Mouse (Mus musculus) left cerebral cortex, adult 8-10 months (tissue): Measurements from ENCODE around the gene Pip5k1c. TPM values are rescaled to one million over a fixed set of nuclear protein-coding genes. Genes with fewer than 3 reads are reported as not detected.

Experiments
- DNase-seq, 2 experiments: peaks; one replicate each; pipeline ENCODE4 v3.0.0; 2022; ENCODE audit warnings: low spot score in 2 of 2
- total RNA-seq, 4 experiments: library from RNA; stranded (reverse); gene quantifications; 2 replicates each; pipeline ENCODE4 v1.2.4; 2022

The Pip5k1c gene
- 100 to 1,000 TPM; 355 to 367 (median 361) TPM for total RNA-seq

DNA sequence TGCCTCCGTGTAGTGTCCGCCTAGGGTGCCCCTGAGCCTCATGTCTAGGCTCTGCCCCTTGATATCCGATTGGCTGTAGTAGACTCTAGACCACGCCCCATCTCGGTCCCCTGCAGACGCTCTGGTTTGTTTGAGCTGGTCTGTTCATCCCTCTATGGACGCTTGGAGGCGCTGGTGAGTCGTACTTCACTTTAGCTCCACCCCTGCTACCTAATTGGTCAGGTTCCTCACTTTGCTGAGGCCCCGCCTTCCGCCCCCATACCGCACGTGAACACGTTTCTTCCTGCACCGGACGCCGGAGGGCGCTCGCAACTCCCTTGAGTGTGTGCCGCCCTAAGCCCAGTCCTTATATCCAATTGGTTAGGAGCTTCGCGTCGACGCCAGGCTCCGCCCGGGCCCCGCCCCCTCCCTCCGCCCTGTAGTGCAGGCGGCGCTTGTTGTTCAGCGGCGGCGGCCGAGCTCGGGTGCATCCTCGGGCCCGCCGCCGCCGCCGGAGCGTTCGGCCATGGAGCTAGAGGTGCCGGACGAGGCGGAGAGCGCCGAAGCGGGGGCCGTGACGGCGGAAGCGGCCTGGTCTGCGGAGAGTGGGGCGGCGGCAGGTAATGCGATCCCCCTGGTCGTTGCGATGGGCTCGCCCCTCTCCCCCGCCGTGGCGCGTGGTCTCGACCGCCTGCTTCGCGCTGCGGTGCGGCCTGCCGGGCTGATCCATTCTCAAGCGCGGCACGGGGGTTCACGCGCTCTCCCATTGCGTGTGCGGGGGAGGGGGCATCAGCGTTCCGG is at the start of gene Pip5k1c:
Gene Pip5k1c, plus strand, starts transcription at position 410 of the 780 bp plus-strand sequence.
- DNase-seq: peak; percentile 98 to 100

DNA sequence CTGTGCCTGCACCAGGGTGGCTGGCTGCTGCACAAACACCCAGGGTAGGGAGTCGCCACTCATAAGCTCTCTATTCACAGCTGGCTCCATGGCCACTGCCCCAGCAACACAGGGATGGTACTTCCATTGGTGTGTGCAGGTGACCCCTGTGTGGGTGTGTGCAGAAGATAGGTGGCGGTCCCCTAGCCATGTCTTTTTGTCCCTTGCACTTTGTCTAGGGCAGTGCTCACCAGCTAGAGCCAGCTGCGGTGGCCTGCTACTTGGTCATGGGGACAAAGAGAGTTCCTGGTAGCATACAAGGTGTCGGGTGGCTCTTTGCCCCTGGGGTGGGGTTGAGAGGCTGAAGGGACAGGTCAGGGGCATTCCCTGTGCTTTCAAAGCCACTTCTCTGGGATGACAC is 48.6 kb upstream of the Pip5k1c start:
- no peak for DNase-seq

DNA sequence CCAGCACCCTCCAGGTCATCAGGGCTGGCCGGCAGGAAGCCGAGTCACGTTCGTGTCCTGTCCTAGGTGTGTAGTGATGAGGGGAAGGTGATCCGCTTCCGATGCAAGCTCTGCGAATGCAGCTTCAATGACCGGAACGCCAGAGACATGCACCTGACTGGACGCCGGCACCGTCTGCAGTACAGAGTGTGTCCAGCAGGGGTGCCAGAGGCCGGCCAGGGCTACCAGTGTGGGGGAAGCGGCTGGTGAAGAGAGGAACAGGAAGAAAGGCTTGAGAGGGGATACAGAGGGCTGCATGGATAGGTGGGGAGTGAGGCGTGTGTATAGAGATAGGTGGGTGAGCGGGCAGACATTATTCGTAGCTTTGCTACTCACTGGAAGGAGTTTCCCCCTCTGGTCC is 48.2 kb upstream of the Pip5k1c start:
- DNase-seq: no peak

GRCm38 (mm10) chr10:81245166-81245565 is 47.6 kb upstream of the Pip5k1c start:
- no peak for DNase-seq

- no peak for DNase-seq
These were observed 45.0 kb upstream of the Pip5k1c start for GRCm38 (mm10) chr10:81247804-81248203.

DNA sequence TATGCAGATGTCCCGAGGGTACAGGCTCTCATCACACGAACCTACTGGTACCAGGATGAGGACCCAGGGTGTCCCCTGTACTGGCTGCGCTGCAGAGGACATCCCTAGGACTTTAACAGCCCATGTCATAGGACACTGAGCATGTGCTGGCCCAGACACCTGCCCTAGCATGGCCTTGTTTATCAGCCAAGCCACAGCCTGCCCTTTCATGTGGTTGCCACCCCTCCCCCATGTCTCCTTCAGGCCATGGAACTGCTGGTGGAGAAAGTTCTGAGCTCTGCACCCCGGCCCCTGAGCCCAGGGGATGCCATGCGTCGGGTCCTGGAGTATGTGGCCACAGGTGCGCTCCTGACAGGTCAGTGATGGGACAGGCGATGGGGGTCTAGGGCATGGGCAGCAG is 43.3 kb upstream of the Pip5k1c start:
- DNase-seq: no peak

GRCm38 (mm10) chr10:81252424-81253419 is 40.0 kb upstream of the Pip5k1c start, which contains the start of gene Matk:
Matk (plus strand) TSS chr10:81252935.
- peak; percentile 82 to 91 for DNase-seq

DNA sequence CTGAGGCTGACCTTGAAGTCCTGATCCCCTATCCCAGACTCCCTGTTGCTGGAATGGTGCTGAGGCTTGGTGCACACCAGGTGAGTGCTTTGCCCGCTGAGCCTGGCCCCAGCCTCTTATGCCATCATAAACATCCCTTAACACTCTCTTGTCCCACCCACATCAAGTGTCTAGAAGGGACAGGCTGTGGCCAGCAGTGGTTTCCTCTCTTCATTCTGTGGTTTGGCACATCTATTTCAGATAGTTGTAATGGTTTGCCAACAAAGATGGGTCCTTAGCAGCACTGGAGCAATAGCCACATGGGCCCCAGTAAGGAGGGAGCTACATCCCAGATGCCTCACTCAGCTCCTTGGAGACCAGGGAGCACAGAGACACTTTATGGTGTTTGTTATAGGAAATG is 37.9 kb upstream of the Pip5k1c start:
- DNase-seq: no peak

DNA sequence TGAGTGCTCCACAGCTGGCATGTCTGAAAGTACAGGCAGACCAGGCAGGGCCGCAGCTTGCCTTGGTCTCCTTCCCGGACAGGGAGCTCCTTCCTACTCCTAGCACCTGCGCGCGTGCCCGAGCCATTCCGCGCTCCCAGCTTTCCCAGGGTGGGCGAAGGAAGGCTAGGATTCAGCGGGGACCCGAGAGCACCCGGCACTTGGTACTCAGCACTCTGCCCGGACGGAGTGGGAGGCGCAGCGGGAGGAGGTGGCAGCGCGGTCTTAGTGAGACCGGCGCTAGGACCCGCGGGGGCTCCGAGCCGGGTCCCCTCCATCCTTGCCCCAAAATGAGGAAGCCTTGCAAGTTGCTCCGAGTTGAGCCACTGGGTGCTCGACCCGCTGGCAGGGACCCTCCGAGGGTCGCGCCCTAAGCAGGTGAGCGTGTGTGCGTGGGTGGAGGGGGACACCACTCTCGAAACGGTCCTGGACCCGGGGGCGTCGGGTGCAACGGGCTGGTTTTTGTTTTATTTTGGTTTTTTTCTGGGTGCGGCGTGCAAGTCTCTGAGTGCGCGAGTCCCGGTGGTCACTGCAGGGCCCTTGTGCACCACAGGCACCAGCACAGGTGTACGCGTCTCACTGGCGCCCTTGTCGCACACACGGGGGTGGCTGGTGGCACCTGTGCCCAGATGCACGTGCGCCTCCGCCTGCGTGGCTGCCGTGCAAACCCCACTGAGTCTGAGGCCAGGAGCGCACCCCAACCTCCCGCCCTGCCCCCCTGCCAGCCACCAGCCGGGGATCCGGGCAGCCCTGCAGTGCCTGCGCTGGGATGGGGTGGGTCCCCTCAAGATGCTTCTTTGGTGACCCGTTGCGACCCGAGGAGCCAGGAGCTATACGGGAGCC is 35.4 kb upstream of the Pip5k1c start:
- DNase-seq: peak in 1 of 2 experiments; percentile 53

- DNase-seq: no peak
These were observed 33.4 kb upstream of the Pip5k1c start for GRCm38 (mm10) chr10:81259225-81259884.

DNA sequence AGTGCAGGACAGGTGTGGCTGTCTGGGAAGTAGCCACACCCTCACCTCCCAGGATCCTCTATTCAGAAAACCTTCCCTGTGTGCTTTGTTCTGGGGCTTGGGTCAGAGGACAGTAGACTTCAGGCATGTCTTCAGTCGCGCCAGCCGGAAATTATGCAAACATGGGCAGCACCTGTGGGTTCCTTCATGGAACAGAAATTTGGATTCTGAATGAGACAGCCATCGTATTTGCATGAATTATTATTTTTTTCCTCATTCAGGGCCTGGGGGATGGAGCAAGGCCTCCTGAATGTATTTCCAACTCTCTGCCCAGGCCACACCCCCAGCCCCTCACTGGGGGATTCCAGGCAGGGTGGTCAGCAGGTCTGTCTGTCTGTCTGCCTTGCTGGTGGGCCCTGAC is 31.7 kb upstream of the Pip5k1c start:
- DNase-seq: no peak

DNA sequence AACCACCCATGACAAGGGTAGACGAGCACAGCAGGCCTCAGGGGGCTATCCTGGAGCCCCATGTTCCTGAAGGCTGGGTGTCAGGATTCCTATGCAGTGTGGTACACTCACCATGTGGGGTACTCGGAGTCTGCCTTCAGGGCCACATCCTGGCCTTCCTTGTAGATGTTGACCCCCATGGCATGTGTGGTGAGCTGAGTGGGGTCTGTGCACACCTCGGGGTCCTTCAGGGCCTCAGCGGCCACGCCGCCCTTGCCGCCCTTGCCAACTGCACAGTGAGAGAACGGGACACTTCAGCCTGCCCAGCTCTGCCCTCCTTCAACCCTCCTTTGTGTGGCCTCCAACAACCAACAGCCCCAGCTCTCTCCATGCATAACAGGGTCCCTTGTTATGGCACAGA is 27.2 kb upstream of the Pip5k1c start:
- no peak for DNase-seq

GRCm38 (mm10) chr10:81266211-81267105 is 26.3 kb upstream of the Pip5k1c start, which contains the start of the genes Mrpl54 and Apba3:
Mrpl54 (minus strand) TSS chr10:81266934.
Apba3 (plus strand) TSS chr10:81266960.
- peak; percentile 93 to 96 for DNase-seq

GRCm38 (mm10) chr10:81268056-81268455 is 24.7 kb upstream of the Pip5k1c start:
- peak in 1 of 2 experiments; percentile 85 for DNase-seq

GRCm38 (mm10) chr10:81268643-81269412 is 23.9 kb upstream of the Pip5k1c start:
- no peak for DNase-seq

GRCm38 (mm10) chr10:81272356-81272755 is 20.4 kb upstream of the Pip5k1c start:
- no peak for DNase-seq

GRCm38 (mm10) chr10:81273842-81274241 is 18.9 kb upstream of the Pip5k1c start:
- DNase-seq: no peak

DNA sequence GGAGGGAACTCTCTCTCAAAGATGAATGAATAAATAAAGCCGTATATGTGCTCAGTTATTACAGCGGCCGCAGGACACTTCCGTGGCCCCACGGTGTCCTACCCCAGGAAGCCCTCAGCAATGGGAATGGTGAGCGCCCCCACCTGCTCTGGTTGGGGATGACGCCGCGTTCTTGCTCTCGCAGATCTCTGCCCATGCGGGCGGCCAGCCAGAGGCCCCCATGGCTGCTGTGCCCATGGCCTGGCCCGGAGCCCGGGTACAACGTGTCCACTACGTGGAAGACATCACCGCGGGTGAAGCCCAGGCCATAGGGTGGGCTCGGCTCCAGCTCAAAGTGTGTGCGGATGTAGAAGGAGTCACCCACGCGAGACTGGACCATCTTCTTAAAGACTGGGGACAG is 15.1 kb upstream of the Pip5k1c start:
- no peak for DNase-seq

DNA sequence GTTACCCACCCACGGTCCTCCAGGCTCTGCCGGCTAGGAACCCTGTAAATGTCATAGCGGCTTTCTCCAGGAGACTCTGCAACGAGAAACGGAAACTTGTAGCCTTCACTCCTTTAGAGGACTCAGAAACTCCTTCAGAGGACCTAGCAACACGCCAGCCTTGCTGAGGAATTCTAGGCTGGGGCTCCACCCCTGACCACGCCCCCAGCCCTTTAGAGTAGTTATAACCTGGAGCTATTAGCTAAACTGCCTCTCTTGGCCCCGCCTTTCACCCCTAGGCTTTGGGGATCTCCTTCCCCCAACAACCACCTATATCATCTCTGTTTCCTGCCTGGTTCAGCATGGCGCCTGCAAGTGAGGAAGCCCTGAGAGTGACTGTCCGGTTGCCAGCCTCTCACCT is 13.3 kb upstream of the Pip5k1c start:
- DNase-seq: no peak
